Mouse (Mus musculus) midbrain, embryonic 12.5 days (tissue): ENCODE data around the gene Lcp1. TPM values are rescaled to one million over a fixed set of nuclear protein-coding genes. Genes with fewer than 3 reads are reported as not detected.

Experiments used
- ATAC-seq: fragments of 200-750 bp; cut with Nextera tagmentation; 2 replicates; pipeline ENCODE4 v1.8.0; 2017; ENCODE audit warnings: low read depth, moderate TSS enrichment, moderate library complexity; ENCODE audit not compliant: low FRiP score
- H3K27ac ChIP-seq: fragments of 300-500 bp; sonication (generic); replicated peaks from 2 replicates; pipeline ENCODE4 v1.5.1; 2016; ENCODE audit warnings: mild to moderate bottlenecking
- H3K27me3 ChIP-seq: fragments of 300-500 bp; sonication (generic); 2 replicates; pipeline ENCODE4 v1.6.1; 2016; ENCODE audit warnings: mild to moderate bottlenecking
- H3K36me3 ChIP-seq: fragments of 300-500 bp; sonication (generic); 2 replicates; pipeline ENCODE4 v1.6.1; 2016
- H3K4me1 ChIP-seq: fragments of 300-500 bp; sonication (generic); 2 replicates; pipeline ENCODE4 v1.6.1; 2016
- H3K4me2 ChIP-seq: fragments of 300-500 bp; sonication (generic); replicated peaks from 2 replicates; pipeline ENCODE4 v1.6.1; 2016; ENCODE audit warnings: mild to moderate bottlenecking, moderate library complexity
- H3K4me3 ChIP-seq: fragments of 300-500 bp; sonication (generic); 2 replicates; pipeline ENCODE4 v1.5.1; 2016; ENCODE audit warnings: mild to moderate bottlenecking
- H3K9ac ChIP-seq: fragments of 300-500 bp; sonication (generic); replicated peaks from 2 replicates; pipeline ENCODE4 v1.6.1; 2016; ENCODE audit warnings: mild to moderate bottlenecking, moderate library complexity
- H3K9me3 ChIP-seq: fragments of 300-500 bp; sonication (generic); 2 replicates; pipeline ENCODE4 v1.6.1; 2016; ENCODE audit warnings: mild to moderate bottlenecking
- WGBS: fragments of 180-500 bp; shearing (Covaris S2); methylation state at CpG from one replicate; pipeline ENCODE4 v1.1.7; 2016; 5-methylcytosine and 5-hydroxymethylcytosine counted together
- polyA plus RNA-seq: library from polyadenylated mRNA; unstranded; fragments of >200 nt; fragmentation: Nextera tagmentation; extraction: Ambion mirVana; gene quantifications from 2 replicates; pipeline ENCODE4 v1.2.1, GENCODE M21; 2016

Lcp1 gene
- polyA plus RNA-seq, 1 experiment from 2014 or later, result 22.6 TPM

DNA sequence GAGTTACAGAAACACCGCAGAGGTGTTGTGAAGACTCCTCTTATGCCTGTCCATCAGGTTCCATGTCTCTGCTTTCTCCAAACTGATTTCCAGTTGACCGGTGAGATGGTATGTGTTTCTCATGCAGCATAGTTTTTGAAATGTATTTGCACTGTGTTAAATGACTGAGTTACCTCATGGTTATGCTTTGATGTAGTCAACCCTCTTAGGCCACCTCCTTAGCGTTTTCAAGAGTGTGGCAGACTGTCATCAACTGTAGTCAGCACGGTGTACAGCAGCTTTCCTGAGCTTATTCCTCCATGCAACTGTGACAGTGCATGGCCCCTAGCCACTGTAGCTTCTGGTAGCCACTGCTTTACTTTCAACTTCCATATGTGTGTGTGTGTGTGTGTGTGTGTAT lies 58.1 kb downstream of the Lcp1 start:
- Histone ChIP-seq H3K36me3 (no peaks in the 10 kb centered on the region), H3K4me2 (no peak overlapping the region), H3K27ac (no peak overlapping the region), H3K9me3 (no peaks in the 10 kb centered on the region), H3K4me1 (no peaks in the 10 kb centered on the region), H3K27me3 (no peaks in the 10 kb centered on the region), H3K4me3 (no peak overlapping the region), H3K9ac (no peak overlapping the region)
- ATAC-seq, result no peak
- WGBS, result 88% methylated on average over 4 of the region's 4 CpGs

DNA sequence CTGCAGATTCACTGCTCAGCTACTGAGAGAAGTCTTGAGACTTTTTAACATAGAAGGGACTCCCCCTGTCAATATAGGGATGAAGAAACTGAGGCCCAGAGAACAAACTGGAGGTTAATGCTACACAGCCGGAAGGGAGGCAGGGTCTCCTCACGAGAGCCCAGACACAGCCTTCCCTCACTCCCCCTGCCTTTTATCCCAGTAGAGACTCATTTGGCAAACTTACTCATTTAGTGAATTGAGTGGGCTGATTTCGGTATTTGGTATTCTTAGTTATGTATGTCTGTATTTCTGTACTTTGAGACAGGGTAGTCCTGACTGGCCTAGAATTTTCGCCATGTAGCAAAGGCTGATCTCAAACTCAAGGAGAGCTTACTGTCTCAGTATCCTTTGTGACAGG lies 59.8 kb downstream of the Lcp1 start:
- WGBS, result 90% methylated on average over 4 of the region's 4 CpGs
- no peaks in the 10 kb centered on the region for H3K9me3 ChIP-seq
- ATAC-seq, result no peak
- no peak overlapping the region for H3K4me2 ChIP-seq
- no peaks in the 10 kb centered on the region for H3K27me3 ChIP-seq
- no peaks in the 10 kb centered on the region for H3K36me3 ChIP-seq
- H3K9ac ChIP-seq, result no peak overlapping the region
- no peaks in the 10 kb centered on the region for H3K4me1 ChIP-seq
- no peak overlapping the region for H3K27ac ChIP-seq
- no peak overlapping the region for H3K4me3 ChIP-seq

GRCm38 (mm10) chr14:75192427-75192826 lies 61.5 kb downstream of the Lcp1 start:
- WGBS, result 87% methylated on average over 10 of the region's 10 CpGs
- no peaks in the 10 kb centered on the region for H3K36me3 ChIP-seq
- no peaks in the 10 kb centered on the region for H3K4me1 ChIP-seq
- ATAC-seq, result no peak
- no peak overlapping the region for H3K27ac ChIP-seq
- no peak overlapping the region for H3K4me3 ChIP-seq
- H3K9me3 ChIP-seq, result no peaks in the 10 kb centered on the region
- no peak overlapping the region for H3K4me2 ChIP-seq
- no peak overlapping the region for H3K9ac ChIP-seq
- no peaks in the 10 kb centered on the region for H3K27me3 ChIP-seq

- H3K27me3 ChIP-seq, result no peaks in the 10 kb centered on the region
- H3K27ac ChIP-seq, result no peak overlapping the region
- no peaks in the 10 kb centered on the region for H3K36me3 ChIP-seq
- no peaks in the 10 kb centered on the region for H3K4me1 ChIP-seq
- H3K4me3 ChIP-seq, result no peak overlapping the region
- no peak for ATAC-seq
- no peak overlapping the region for H3K4me2 ChIP-seq
- 89% methylated on average over 10 of the region's 10 CpGs for WGBS
- H3K9ac ChIP-seq, result no peak overlapping the region
- H3K9me3 ChIP-seq, result no peaks in the 10 kb centered on the region
These were observed 62.0 kb downstream of the Lcp1 start for GRCm38 (mm10) chr14:75192858-75193257.

- no peaks in the 10 kb centered on the region for H3K4me1 ChIP-seq
- H3K4me2 ChIP-seq, result no peak overlapping the region
- H3K36me3 ChIP-seq, result no peaks in the 10 kb centered on the region
- H3K27ac ChIP-seq, result no peak overlapping the region
- 93% methylated on average over 5 of the region's 5 CpGs for WGBS
- H3K27me3 ChIP-seq, result no peaks in the 10 kb centered on the region
- no peak overlapping the region for H3K4me3 ChIP-seq
- no peak overlapping the region for H3K9ac ChIP-seq
- no peaks in the 10 kb centered on the region for H3K9me3 ChIP-seq
- no peak for ATAC-seq
These were observed 64.6 kb downstream of the Lcp1 start for GRCm38 (mm10) chr14:75195530-75195929.

- no peaks in the 10 kb centered on the region for H3K36me3 ChIP-seq
- no peak overlapping the region for H3K4me3 ChIP-seq
- H3K4me2 ChIP-seq, result no peak overlapping the region
- no peaks in the 10 kb centered on the region for H3K27me3 ChIP-seq
- ATAC-seq, result no peak; the same call in 1 of the 2 replicates
- H3K9ac ChIP-seq, result no peak overlapping the region
- H3K4me1 ChIP-seq, result no peaks in the 10 kb centered on the region
- 42% methylated on average over 5 of the region's 5 CpGs for WGBS
- no peak overlapping the region for H3K27ac ChIP-seq
- no peaks in the 10 kb centered on the region for H3K9me3 ChIP-seq
These were observed 66.1 kb downstream of the Lcp1 start for GRCm38 (mm10) chr14:75197027-75197426.

- Histone ChIP-seq H3K4me2 (no peak overlapping the region), H3K4me3 (no peak overlapping the region), H3K9ac (no peak overlapping the region), H3K36me3 (no peaks in the 10 kb centered on the region), H3K27ac (no peak overlapping the region), H3K27me3 (no peaks in the 10 kb centered on the region), H3K9me3 (no peaks in the 10 kb centered on the region), H3K4me1 (no peaks in the 10 kb centered on the region)
- WGBS, result 60% methylated on average over 7 of the region's 7 CpGs
- no peak for ATAC-seq
These were observed 66.8 kb downstream of the Lcp1 start for GRCm38 (mm10) chr14:75197660-75198059.

- H3K9me3 ChIP-seq, result no peaks in the 10 kb centered on the region
- no peak overlapping the region for H3K4me3 ChIP-seq
- H3K4me1 ChIP-seq, result no peaks in the 10 kb centered on the region
- H3K36me3 ChIP-seq, result no peaks in the 10 kb centered on the region
- no peak overlapping the region for H3K4me2 ChIP-seq
- 87% methylated on average over 6 of the region's 6 CpGs for WGBS
- ATAC-seq, result no peak
- H3K9ac ChIP-seq, result no peak overlapping the region
- no peak overlapping the region for H3K27ac ChIP-seq
- H3K27me3 ChIP-seq, result no peaks in the 10 kb centered on the region
These were observed 74.6 kb downstream of the Lcp1 start for GRCm38 (mm10) chr14:75205363-75206051.

GRCm38 (mm10) chr14:75206307-75206706 lies 75.4 kb downstream of the Lcp1 start:
- no peak for ATAC-seq
- no peak overlapping the region for H3K4me3 ChIP-seq
- H3K4me2 ChIP-seq, result no peak overlapping the region
- H3K36me3 ChIP-seq, result no peaks in the 10 kb centered on the region
- 95% methylated on average over 4 of the region's 4 CpGs for WGBS
- H3K27me3 ChIP-seq, result no peaks in the 10 kb centered on the region
- no peak overlapping the region for H3K27ac ChIP-seq
- no peaks in the 10 kb centered on the region for H3K4me1 ChIP-seq
- no peaks in the 10 kb centered on the region for H3K9me3 ChIP-seq
- H3K9ac ChIP-seq, result no peak overlapping the region

DNA sequence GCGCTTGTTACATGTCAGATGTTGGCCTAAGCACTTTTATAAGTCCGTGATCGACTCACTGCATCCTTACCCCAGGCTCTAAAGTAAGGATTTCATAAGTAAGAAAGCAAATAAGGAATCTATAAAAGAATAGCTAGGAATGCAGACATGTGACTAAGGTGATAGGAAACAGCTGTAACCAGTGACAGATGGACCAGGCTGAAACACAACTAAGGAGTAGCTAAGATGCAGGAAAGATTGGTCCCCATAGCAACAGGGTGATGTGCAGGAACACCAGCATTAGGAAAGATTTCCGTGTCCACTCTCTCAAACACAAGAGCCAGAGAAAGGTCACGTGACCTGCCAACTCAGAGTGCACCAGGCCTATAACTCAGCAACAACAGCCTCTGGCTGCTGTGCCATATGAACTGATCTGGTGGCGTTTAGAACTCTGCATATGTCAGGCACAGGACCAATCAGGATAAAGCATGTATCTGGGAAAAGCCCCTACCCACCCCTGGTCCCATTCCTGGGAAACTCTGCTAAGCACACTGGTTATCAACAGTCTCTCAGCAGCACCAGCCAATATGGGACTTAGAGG lies 77.8 kb downstream of the Lcp1 start:
- ATAC-seq, result no peak
- WGBS, result 73% methylated on average over 6 of the region's 6 CpGs
- H3K27ac ChIP-seq, result no peak overlapping the region
- H3K9me3 ChIP-seq, result no peaks in the 10 kb centered on the region
- no peak overlapping the region for H3K4me2 ChIP-seq
- no peaks in the 10 kb centered on the region for H3K27me3 ChIP-seq
- H3K4me3 ChIP-seq, result no peak overlapping the region
- H3K9ac ChIP-seq, result no peak overlapping the region
- no peaks in the 10 kb centered on the region for H3K4me1 ChIP-seq
- no peaks in the 10 kb centered on the region for H3K36me3 ChIP-seq

DNA sequence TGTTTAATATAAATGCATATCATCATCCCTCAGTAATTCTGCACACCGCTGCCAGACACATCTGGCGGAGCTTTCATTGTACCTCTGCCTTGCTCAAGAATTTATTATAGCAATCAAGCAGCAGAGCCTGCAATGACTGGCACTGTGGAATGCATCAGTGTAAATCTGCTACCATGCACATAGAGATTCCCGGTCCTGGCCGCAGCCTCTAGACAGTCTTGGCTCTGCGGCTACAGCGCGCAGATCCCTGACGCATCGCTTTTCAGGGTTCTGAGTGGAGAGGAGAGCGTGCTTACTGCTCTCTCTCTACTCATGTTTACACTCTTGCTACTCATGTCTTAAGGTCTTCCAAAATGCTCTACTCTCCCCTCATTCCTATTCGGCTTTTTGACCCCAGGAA lies 82.9 kb downstream of the Lcp1 start:
- Histone ChIP-seq H3K4me3 (no peak overlapping the region), H3K36me3 (no peaks in the 10 kb centered on the region), H3K9me3 (no peaks in the 10 kb centered on the region), H3K27ac (no peak overlapping the region), H3K9ac (no peak overlapping the region), H3K27me3 (no peaks in the 10 kb centered on the region), H3K4me2 (no peak overlapping the region), H3K4me1 (peaks cover 1% of the 10 kb centered on the region)
- WGBS, result 87% methylated on average over 11 of the region's 11 CpGs
- no peak for ATAC-seq

DNA sequence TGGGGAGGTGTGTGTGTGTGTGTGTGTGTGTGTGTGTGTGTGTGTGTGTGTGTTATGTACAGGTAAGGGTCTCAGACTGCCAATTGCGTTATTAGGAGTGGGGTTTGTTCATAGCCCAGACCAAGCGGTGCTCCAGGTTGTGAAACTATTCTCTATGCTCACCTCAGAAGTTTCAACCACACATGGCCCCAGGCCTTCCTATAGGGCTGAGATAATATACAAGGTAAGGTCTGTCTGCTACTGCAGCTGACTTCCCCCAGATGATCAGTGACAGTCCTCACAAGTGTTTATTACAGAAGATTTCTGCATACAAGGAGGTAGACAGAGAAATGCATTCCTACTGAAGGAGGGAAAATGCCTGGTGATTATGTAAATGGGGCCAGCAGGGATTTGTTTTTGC lies 87.9 kb downstream of the Lcp1 start:
- peaks cover 14% of the 10 kb centered on the region for H3K4me1 ChIP-seq
- H3K27ac ChIP-seq, result 0 out of 2 replicates have a peak overlapping the region, but pooled peaks have one; percentile 58
- no peaks in the 10 kb centered on the region for H3K36me3 ChIP-seq
- ATAC-seq, result peak; percentile 35; the same call in 1 of the 2 replicates
- no peak overlapping the region for H3K4me3 ChIP-seq
- WGBS, result 90% methylated on average over 2 of the region's 2 CpGs
- no peak overlapping the region for H3K9ac ChIP-seq
- H3K9me3 ChIP-seq, result no peaks in the 10 kb centered on the region
- H3K4me2 ChIP-seq, result no peak overlapping the region
- no peaks in the 10 kb centered on the region; the same call in 1 of the 2 replicates for H3K27me3 ChIP-seq
